Mouse (Mus musculus): Measurements from ENCODE around the gene Dcdc2a. TPM values are rescaled to one million over a fixed set of nuclear protein-coding genes. Genes with fewer than 3 reads are reported as not detected.

Dcdc2a gene
- polyA plus RNA-seq, 1 experiment from 2014 or later = 2.5 TPM

- Histone ChIP-seq H3K27ac (replicated peaks) (no peak overlapping the region), H3K36me3 (no peaks in the 10 kb centered on the region), H3K27me3 (no peaks in the 10 kb centered on the region), H3K4me1 (no peaks in the 10 kb centered on the region), H3K4me2 (replicated peaks) (no peak overlapping the region), H3K9me3 (no peaks in the 10 kb centered on the region), H3K4me3 (no peak overlapping the region), H3K9ac (replicated peaks) (no peak overlapping the region)
- WGBS = 78% methylated on average over 3 of the region's 3 CpGs
- ATAC-seq (ENCODE audit: low FRiP score, low read depth) = no peak
These were observed 43.7 kb downstream of the Dcdc2a start for GRCm38 (mm10) chr13:25099508-25099907.

- WGBS = 77% methylated on average over 6 of the region's 6 CpGs
- no peak overlapping the region for H3K4me3 ChIP-seq
- H3K9ac ChIP-seq (replicated peaks) = no peak overlapping the region
- H3K27ac ChIP-seq (replicated peaks) = no peak overlapping the region
- H3K9me3 ChIP-seq = no peaks in the 10 kb centered on the region
- no peaks in the 10 kb centered on the region for H3K4me1 ChIP-seq
- no peak for ATAC-seq (ENCODE audit: low FRiP score, low read depth)
- no peaks in the 10 kb centered on the region for H3K27me3 ChIP-seq
- H3K36me3 ChIP-seq = no peaks in the 10 kb centered on the region
- no peak overlapping the region for H3K4me2 ChIP-seq (replicated peaks)
These were observed 44.8 kb downstream of the Dcdc2a start for GRCm38 (mm10) chr13:25100581-25100980.

GRCm38 (mm10) chr13:25105671-25106070 is 49.9 kb downstream of the Dcdc2a start:
- H3K4me3 ChIP-seq = no peak overlapping the region
- no peaks in the 10 kb centered on the region for H3K27me3 ChIP-seq
- H3K9me3 ChIP-seq = no peaks in the 10 kb centered on the region
- H3K36me3 ChIP-seq = no peaks in the 10 kb centered on the region
- no peaks in the 10 kb centered on the region for H3K4me1 ChIP-seq
- no peak overlapping the region for H3K27ac ChIP-seq (replicated peaks)
- ATAC-seq (ENCODE audit: low FRiP score, low read depth) = no peak
- H3K9ac ChIP-seq (replicated peaks) = no peak overlapping the region
- H3K4me2 ChIP-seq (replicated peaks) = no peak overlapping the region

- Histone ChIP-seq H3K9ac (replicated peaks) (no peak overlapping the region), H3K27me3 (no peaks in the 10 kb centered on the region), H3K4me3 (no peak overlapping the region), H3K4me1 (no peaks in the 10 kb centered on the region), H3K27ac (replicated peaks) (no peak overlapping the region), H3K9me3 (no peaks in the 10 kb centered on the region), H3K4me2 (replicated peaks) (no peak overlapping the region), H3K36me3 (no peaks in the 10 kb centered on the region)
- no peak for ATAC-seq (ENCODE audit: low FRiP score, low read depth)
- 89% methylated on average over 5 of the region's 5 CpGs for WGBS
These were observed 50.9 kb downstream of the Dcdc2a start for GRCm38 (mm10) chr13:25106740-25107139.

- Histone ChIP-seq H3K9ac (replicated peaks) (no peak overlapping the region), H3K4me2 (replicated peaks) (no peak overlapping the region), H3K27me3 (no peaks in the 10 kb centered on the region), H3K9me3 (no peaks in the 10 kb centered on the region), H3K27ac (replicated peaks) (no peak overlapping the region), H3K4me3 (no peak overlapping the region), H3K4me1 (no peaks in the 10 kb centered on the region), H3K36me3 (no peaks in the 10 kb centered on the region)
- ATAC-seq (ENCODE audit: low FRiP score, low read depth) = no peak
- 92% methylated on average over 3 of the region's 3 CpGs for WGBS
These were observed 52.5 kb downstream of the Dcdc2a start for GRCm38 (mm10) chr13:25108353-25108752.

GRCm38 (mm10) chr13:25110592-25111095 is 54.8 kb downstream of the Dcdc2a start:
- Histone ChIP-seq H3K36me3 (no peaks in the 10 kb centered on the region), H3K27me3 (no peaks in the 10 kb centered on the region), H3K9ac (replicated peaks) (no peak overlapping the region), H3K27ac (replicated peaks) (no peak overlapping the region), H3K4me2 (replicated peaks) (no peak overlapping the region), H3K9me3 (no peaks in the 10 kb centered on the region), H3K4me3 (no peak overlapping the region), H3K4me1 (peaks cover 3% of the 10 kb centered on the region)
- no peak for ATAC-seq (ENCODE audit: low FRiP score, low read depth)
- WGBS = 81% methylated on average over 5 of the region's 5 CpGs

- peak overlapping the region; percentile 61 for H3K4me2 ChIP-seq (replicated peaks)
- peak overlapping the region; percentile 36 for H3K4me3 ChIP-seq
- H3K36me3 ChIP-seq = no peaks in the 10 kb centered on the region
- ATAC-seq (ENCODE audit: low FRiP score, low read depth) = peak; percentile 85
- no peak overlapping the region for H3K27ac ChIP-seq (replicated peaks)
- peaks cover 5% of the 10 kb centered on the region for H3K4me1 ChIP-seq
- no peaks in the 10 kb centered on the region; the same call in 1 of the 2 replicates for H3K27me3 ChIP-seq
- 37% methylated on average over 12 of the region's 12 CpGs for WGBS
- no peak overlapping the region; the same call in 1 of the 2 replicates for H3K9ac ChIP-seq (replicated peaks)
- H3K9me3 ChIP-seq = no peaks in the 10 kb centered on the region
These were observed 59.7 kb downstream of the Dcdc2a start for GRCm38 (mm10) chr13:25115429-25115881.

GRCm38 (mm10) chr13:25115971-25116370 is 60.2 kb downstream of the Dcdc2a start:
- Histone ChIP-seq H3K27ac (replicated peaks) (no peak overlapping the region), H3K4me1 (peaks cover 5% of the 10 kb centered on the region), H3K4me3 (peak overlapping the region; percentile 36), H3K27me3 (no peaks in the 10 kb centered on the region; the same call in 1 of the 2 replicates), H3K9ac (replicated peaks) (no peak overlapping the region; the same call in 1 of the 2 replicates), H3K4me2 (replicated peaks) (peak overlapping the region; percentile 61), H3K36me3 (no peaks in the 10 kb centered on the region), H3K9me3 (no peaks in the 10 kb centered on the region)
- 5% methylated on average over 11 of the region's 11 CpGs for WGBS
- ATAC-seq (ENCODE audit: low FRiP score, low read depth) = peak; percentile 43; the same call in 1 of the 2 replicates

GRCm38 (mm10) chr13:25122740-25123335 is 67.0 kb downstream of the Dcdc2a start:
- no peaks in the 10 kb centered on the region for H3K36me3 ChIP-seq
- H3K4me3 ChIP-seq = no peak overlapping the region
- ATAC-seq (ENCODE audit: low FRiP score, low read depth) = no peak
- H3K4me1 ChIP-seq = no peaks in the 10 kb centered on the region
- 72% methylated on average over 8 of the region's 8 CpGs for WGBS
- no peak overlapping the region for H3K4me2 ChIP-seq (replicated peaks)
- no peaks in the 10 kb centered on the region for H3K27me3 ChIP-seq
- no peak overlapping the region for H3K27ac ChIP-seq (replicated peaks)
- no peaks in the 10 kb centered on the region for H3K9me3 ChIP-seq
- no peak overlapping the region for H3K9ac ChIP-seq (replicated peaks)

- H3K27ac ChIP-seq (replicated peaks) = no peak overlapping the region
- H3K9me3 ChIP-seq = no peaks in the 10 kb centered on the region
- WGBS = 65% methylated on average over 2 of the region's 2 CpGs
- no peak for ATAC-seq (ENCODE audit: low FRiP score, low read depth)
- no peak overlapping the region for H3K4me2 ChIP-seq (replicated peaks)
- no peak overlapping the region for H3K4me3 ChIP-seq
- H3K9ac ChIP-seq (replicated peaks) = no peak overlapping the region
- no peaks in the 10 kb centered on the region for H3K36me3 ChIP-seq
- H3K27me3 ChIP-seq = no peaks in the 10 kb centered on the region
- H3K4me1 ChIP-seq = no peaks in the 10 kb centered on the region
These were observed 71.4 kb downstream of the Dcdc2a start for GRCm38 (mm10) chr13:25127216-25127615.

- H3K4me1 ChIP-seq = no peaks in the 10 kb centered on the region
- H3K36me3 ChIP-seq = no peaks in the 10 kb centered on the region
- H3K27me3 ChIP-seq = no peaks in the 10 kb centered on the region
- H3K27ac ChIP-seq (replicated peaks) = no peak overlapping the region
- no peak overlapping the region for H3K4me3 ChIP-seq
- H3K9me3 ChIP-seq = no peaks in the 10 kb centered on the region
- H3K9ac ChIP-seq (replicated peaks) = no peak overlapping the region
- ATAC-seq (ENCODE audit: low FRiP score, low read depth) = no peak
- H3K4me2 ChIP-seq (replicated peaks) = no peak overlapping the region
- WGBS = 95% methylated on average over 6 of the region's 6 CpGs
These were observed 72.0 kb downstream of the Dcdc2a start for GRCm38 (mm10) chr13:25127806-25128205.

- Histone ChIP-seq H3K27me3 (no peaks in the 10 kb centered on the region), H3K27ac (replicated peaks) (no peak overlapping the region), H3K4me1 (no peaks in the 10 kb centered on the region), H3K4me2 (replicated peaks) (no peak overlapping the region), H3K9me3 (no peaks in the 10 kb centered on the region), H3K4me3 (no peak overlapping the region), H3K36me3 (no peaks in the 10 kb centered on the region), H3K9ac (replicated peaks) (no peak overlapping the region)
- 88% methylated on average over 9 of the region's 9 CpGs for whole genome bisulfite sequencing
- no peak for ATAC-seq (ENCODE audit: low FRiP score, low read depth)
These were observed 73.0 kb downstream of the Dcdc2a start for GRCm38 (mm10) chr13:25128766-25129165.

GRCm38 (mm10) chr13:25143066-25143465 is 87.3 kb downstream of the Dcdc2a start:
- no peak for ATAC-seq (ENCODE audit: low FRiP score, low read depth)

More at GRCm38 (mm10) chr13:25143066-25143465, 87.3 kb downstream of the Dcdc2a start:
- no peaks in the 10 kb centered on the region for H3K4me1 ChIP-seq
- no peaks in the 10 kb centered on the region for H3K27me3 ChIP-seq
- no peak overlapping the region for H3K9ac ChIP-seq (replicated peaks)
- no peaks in the 10 kb centered on the region for H3K36me3 ChIP-seq
- no peaks in the 10 kb centered on the region for H3K9me3 ChIP-seq
- H3K4me3 ChIP-seq = no peak overlapping the region
- WGBS = 86% methylated on average over 3 of the region's 3 CpGs
- no peak overlapping the region for H3K4me2 ChIP-seq (replicated peaks)
- H3K27ac ChIP-seq (replicated peaks) = no peak overlapping the region
